Mouse (Mus musculus) kidney, embryonic 14.5 days (tissue): Measurements from ENCODE around the gene Qrich1. TPM values are rescaled to one million over a fixed set of nuclear protein-coding genes. Genes with fewer than 3 reads are reported as not detected.

Experiments used
- ATAC-seq: fragments of 200-750 bp; cut with Nextera tagmentation; 2 replicates; pipeline ENCODE4 v1.8.0; 2017; ENCODE audit warnings: moderate number of reproducible peaks, mild to moderate bottlenecking, moderate TSS enrichment, moderate library complexity; ENCODE audit not compliant: low FRiP score, low TSS enrichment
- H3K27ac ChIP-seq: fragments of 300-500 bp; sonication (generic); 2 replicates; pipeline ENCODE4 v1.5.1; 2014; ENCODE audit warnings: low read depth, mild to moderate bottlenecking, low read length, moderate library complexity, mixed read lengths
- H3K27me3 ChIP-seq: fragments of 300-500 bp; sonication (generic); 2 replicates; pipeline ENCODE4 v1.6.1; 2014; ENCODE audit warnings: mild to moderate bottlenecking, low read length; ENCODE audit not compliant: control insufficient read depth, insufficient read depth
- H3K36me3 ChIP-seq: fragments of 300-500 bp; sonication (generic); 2 replicates; pipeline ENCODE4 v1.6.1; 2014; ENCODE audit warnings: low read length, mixed read lengths; ENCODE audit not compliant: control insufficient read depth, insufficient read depth
- H3K4me1 ChIP-seq: fragments of 300-500 bp; sonication (generic); 2 replicates; pipeline ENCODE4 v1.6.1; 2014; ENCODE audit warnings: low read length, mixed read lengths; ENCODE audit not compliant: control insufficient read depth, insufficient read depth
- H3K4me2 ChIP-seq: fragments of 300-500 bp; sonication (generic); replicated peaks from 2 replicates; pipeline ENCODE4 v1.6.1; 2014; ENCODE audit warnings: low read depth, mild to moderate bottlenecking, low read length
- H3K4me3 ChIP-seq: fragments of 300-500 bp; sonication (generic); 2 replicates; pipeline ENCODE4 v1.5.1; 2014; ENCODE audit warnings: mild to moderate bottlenecking, low read length
- H3K9ac ChIP-seq: fragments of 300-500 bp; sonication (generic); 2 replicates; pipeline ENCODE4 v1.6.1; 2014; ENCODE audit warnings: low read depth, mild to moderate bottlenecking, low read length, moderate library complexity
- H3K9me3 ChIP-seq: fragments of 300-500 bp; sonication (generic); 2 replicates; pipeline ENCODE4 v1.6.1; 2016; ENCODE audit warnings: low read length; ENCODE audit not compliant: control insufficient read depth
- WGBS: fragments of 180-500 bp; shearing (Covaris S2); extraction: QIAGEN DNeasy Blood & Tissue Kit; methylation state at CpG from one replicate; pipeline ENCODE4 v1.1.7; 2014; 5-methylcytosine and 5-hydroxymethylcytosine counted together
- polyA plus RNA-seq: library from polyadenylated mRNA; unstranded; fragments of >200 nt; fragmentation: Nextera tagmentation; extraction: Ambion mirVana; gene quantifications from 2 replicates; pipeline ENCODE4 v1.2.1, GENCODE M21; 2014

The Qrich1 gene
- polyA plus RNA-seq, 1 experiment from 2014 or later, result 139 TPM

- WGBS, result under 1% methylated on average over 37 of the region's 37 CpGs
- H3K27me3 ChIP-seq, result no peaks in the 10 kb centered on the region
- no peaks in the 10 kb centered on the region for H3K9me3 ChIP-seq
- peaks cover 40% of the 10 kb centered on the region for H3K36me3 ChIP-seq
- peak; percentile 97 for ATAC-seq
- peak within 1 kb of the TSS; percentile 83 for H3K9ac ChIP-seq
- H3K4me3 ChIP-seq, result peak within 1 kb of the TSS; percentile 85
- peak within 1 kb of the TSS; percentile 71 for H3K4me2 ChIP-seq
- peaks cover 8% of the 10 kb centered on the region for H3K4me1 ChIP-seq
- peak within 1 kb of the TSS; percentile 79 for H3K27ac ChIP-seq
Measured at GRCm38 (mm10) chr9:108507619-108508434, 8.8 kb upstream of the Qrich1 start, which contains the start of gene Qars. Gene Qars (plus strand): TSS chr9:108507706.

GRCm38 (mm10) chr9:108508776-108509175, 7.8 kb upstream of the Qrich1 start:
- Histone ChIP-seq H3K36me3 (peaks cover 41% of the 10 kb centered on the region), H3K4me2 (peak overlapping the region; percentile 71), H3K4me1 (peaks cover 8% of the 10 kb centered on the region), H3K27me3 (no peaks in the 10 kb centered on the region), H3K9me3 (no peaks in the 10 kb centered on the region), H3K4me3 (peak overlapping the region; percentile 85), H3K9ac (peak overlapping the region; percentile 83; the same call in 1 of the 2 replicates), H3K27ac (no peak overlapping the region)
- ATAC-seq, result no peak
- WGBS, result 90% methylated on average over 7 of the region's 7 CpGs

- Histone ChIP-seq H3K4me2 (peak overlapping the region; percentile 84), H3K4me3 (peak overlapping the region; percentile 95), H3K4me1 (peaks cover 15% of the 10 kb centered on the region; the same call in 1 of the 2 replicates), H3K36me3 (peaks cover 49% of the 10 kb centered on the region), H3K27ac (peak overlapping the region; percentile 99), H3K9me3 (no peaks in the 10 kb centered on the region), H3K9ac (peak overlapping the region; percentile 98), H3K27me3 (no peaks in the 10 kb centered on the region)
- ATAC-seq, result peak; percentile 73
- under 1% methylated on average over 43 of the region's 95 CpGs for WGBS
Measured at GRCm38 (mm10) chr9:108517253-108517930, 786 bp downstream of the Qrich1 start.

DNA sequence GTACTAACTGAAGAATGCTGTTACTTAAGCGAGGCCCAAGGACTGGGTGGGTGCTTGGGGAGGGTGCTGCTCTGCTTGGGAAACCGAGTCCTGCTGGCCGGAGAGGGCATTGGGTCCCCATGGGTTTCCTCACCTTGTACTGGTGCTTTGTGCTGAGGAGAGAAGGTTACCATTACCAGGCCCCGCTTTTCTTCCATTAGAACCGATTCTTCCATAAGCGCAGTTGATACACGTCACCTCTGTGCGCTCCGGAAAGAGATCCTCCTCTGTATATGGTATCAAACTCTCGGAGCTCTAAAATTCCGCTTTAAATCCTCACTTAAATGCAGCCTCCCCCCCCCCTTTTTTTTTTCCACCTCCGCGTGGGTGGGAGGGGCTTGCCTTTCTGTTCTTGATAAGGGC, 1.3 kb downstream of the Qrich1 start:
- ATAC-seq, result peak; percentile 40; the same call in 1 of the 2 replicates
- H3K36me3 ChIP-seq, result peaks cover 44% of the 10 kb centered on the region
- H3K4me1 ChIP-seq, result peaks cover 15% of the 10 kb centered on the region; the same call in 1 of the 2 replicates
- peak overlapping the region; percentile 58 for H3K4me2 ChIP-seq
- H3K27ac ChIP-seq, result peak overlapping the region; percentile 99
- no peaks in the 10 kb centered on the region for H3K27me3 ChIP-seq
- 0% methylated on average over 13 of the region's 13 CpGs for WGBS
- H3K4me3 ChIP-seq, result peak overlapping the region; percentile 95
- H3K9ac ChIP-seq, result peak overlapping the region; percentile 98
- H3K9me3 ChIP-seq, result no peaks in the 10 kb centered on the region

DNA sequence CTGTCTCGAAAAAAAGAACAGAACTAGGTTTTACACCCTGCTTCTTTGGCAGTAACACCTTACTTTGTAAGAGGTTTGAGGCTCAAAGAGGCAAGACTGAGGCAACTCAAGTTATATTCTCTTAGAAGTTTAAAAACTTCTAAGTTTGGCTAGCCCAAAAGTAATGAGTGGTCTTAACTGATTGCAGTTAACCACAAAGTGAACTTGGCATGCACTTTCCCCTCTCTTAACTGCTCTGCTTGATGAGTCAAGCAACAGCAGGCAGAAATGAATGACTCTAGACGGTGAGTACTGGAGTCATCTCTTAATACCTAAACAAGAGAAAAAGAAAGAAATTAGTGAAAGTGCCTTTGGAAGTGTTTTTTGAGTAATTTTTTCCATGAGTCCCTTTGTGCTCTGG, 5.0 kb downstream of the Qrich1 start:
- Histone ChIP-seq H3K36me3 (peaks cover 16% of the 10 kb centered on the region; the same call in 1 of the 2 replicates), H3K27ac (no peak overlapping the region), H3K4me2 (no peak overlapping the region), H3K9me3 (no peaks in the 10 kb centered on the region), H3K4me3 (no peak overlapping the region), H3K4me1 (peaks cover 8% of the 10 kb centered on the region; the same call in 1 of the 2 replicates), H3K9ac (no peak overlapping the region), H3K27me3 (no peaks in the 10 kb centered on the region)
- ATAC-seq, result no peak
- 87% methylated on average over 2 of the region's 2 CpGs for WGBS

- 97% methylated on average over 4 of the region's 4 CpGs for WGBS
- Histone ChIP-seq H3K9ac (no peak overlapping the region), H3K4me3 (no peak overlapping the region), H3K4me1 (peaks cover 8% of the 10 kb centered on the region; the same call in 1 of the 2 replicates), H3K27ac (no peak overlapping the region), H3K27me3 (no peaks in the 10 kb centered on the region), H3K4me2 (no peak overlapping the region), H3K36me3 (peaks cover 24% of the 10 kb centered on the region), H3K9me3 (no peaks in the 10 kb centered on the region)
- no peak for ATAC-seq
Measured at GRCm38 (mm10) chr9:108523341-108523740, 6.7 kb downstream of the Qrich1 start.

- H3K36me3 ChIP-seq, result peaks cover 36% of the 10 kb centered on the region
- no peaks in the 10 kb centered on the region for H3K27me3 ChIP-seq
- no peak for ATAC-seq
- WGBS, result 86% methylated on average over 3 of the region's 3 CpGs
- H3K4me1 ChIP-seq, result no peaks in the 10 kb centered on the region
- no peaks in the 10 kb centered on the region for H3K9me3 ChIP-seq
- H3K27ac ChIP-seq, result no peak overlapping the region
- H3K4me2 ChIP-seq, result no peak overlapping the region
- no peak overlapping the region for H3K4me3 ChIP-seq
- no peak overlapping the region for H3K9ac ChIP-seq
Measured at GRCm38 (mm10) chr9:108525400-108525799, 8.8 kb downstream of the Qrich1 start.

GRCm38 (mm10) chr9:108530954-108531353, 14.3 kb downstream of the Qrich1 start:
- Histone ChIP-seq H3K9ac (no peak overlapping the region), H3K4me2 (no peak overlapping the region), H3K9me3 (no peaks in the 10 kb centered on the region), H3K27me3 (no peaks in the 10 kb centered on the region), H3K27ac (no peak overlapping the region), H3K4me1 (no peaks in the 10 kb centered on the region), H3K36me3 (peaks cover 81% of the 10 kb centered on the region), H3K4me3 (no peak overlapping the region)
- 97% methylated on average over 1 of the region's 1 CpGs for WGBS
- ATAC-seq, result no peak

GRCm38 (mm10) chr9:108531496-108531895, 14.9 kb downstream of the Qrich1 start:
- Histone ChIP-seq H3K9ac (no peak overlapping the region), H3K4me2 (no peak overlapping the region), H3K4me3 (no peak overlapping the region), H3K4me1 (no peaks in the 10 kb centered on the region), H3K9me3 (no peaks in the 10 kb centered on the region), H3K27ac (no peak overlapping the region), H3K36me3 (peaks cover 87% of the 10 kb centered on the region), H3K27me3 (no peaks in the 10 kb centered on the region)
- ATAC-seq, result no peak
- 92% methylated on average over 1 of the region's 1 CpGs for WGBS
